Mouse (Mus musculus): Measurements from ENCODE around the gene Lmx1b.

Lmx1b gene

DNA sequence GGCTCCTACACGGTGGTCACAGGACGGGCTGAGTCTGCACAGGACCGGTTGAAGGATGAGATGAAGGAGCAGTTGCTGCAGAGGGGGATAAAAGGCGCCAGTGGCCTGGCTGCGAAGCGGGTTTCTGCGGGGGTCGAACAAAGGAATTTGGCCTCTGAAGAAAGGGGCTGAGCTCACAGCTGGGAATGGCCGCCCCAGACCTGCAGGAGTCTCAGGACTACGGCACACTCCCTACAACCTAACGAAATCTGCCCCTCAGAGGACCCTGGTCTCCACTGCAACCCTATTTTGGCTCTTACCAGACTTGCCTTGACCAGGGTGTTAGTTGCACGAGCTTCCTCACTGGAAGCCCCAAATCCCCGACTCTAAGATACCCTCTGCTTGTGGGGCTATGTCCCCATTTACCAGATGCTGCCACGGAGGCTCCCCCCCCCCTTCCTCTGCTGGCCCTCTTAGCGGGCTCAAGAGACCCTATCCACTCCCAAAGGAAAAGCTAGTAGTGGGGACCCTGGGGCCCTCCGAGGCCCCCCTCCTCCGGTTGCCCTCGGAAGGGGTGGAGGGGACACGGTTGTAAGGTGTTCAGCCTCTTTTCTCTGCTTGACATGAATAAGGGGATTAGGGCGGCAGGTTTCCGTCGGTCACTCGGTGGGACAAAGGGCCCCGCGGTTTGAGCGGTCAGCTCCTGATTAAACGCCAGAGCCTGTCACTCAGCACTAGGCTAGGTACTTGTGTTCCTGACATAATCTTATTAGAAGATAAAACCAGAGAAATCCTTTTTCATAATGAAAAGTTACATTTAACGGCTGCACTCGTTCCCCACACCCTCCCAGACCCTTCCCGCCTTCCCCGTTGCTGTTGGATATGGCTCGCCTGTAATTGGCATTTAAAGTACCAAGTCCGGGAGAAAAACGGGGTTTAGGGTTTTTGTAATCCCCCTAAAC lies 10.0 kb downstream of the Lmx1b start:
- no peak for DNase-seq

DNA sequence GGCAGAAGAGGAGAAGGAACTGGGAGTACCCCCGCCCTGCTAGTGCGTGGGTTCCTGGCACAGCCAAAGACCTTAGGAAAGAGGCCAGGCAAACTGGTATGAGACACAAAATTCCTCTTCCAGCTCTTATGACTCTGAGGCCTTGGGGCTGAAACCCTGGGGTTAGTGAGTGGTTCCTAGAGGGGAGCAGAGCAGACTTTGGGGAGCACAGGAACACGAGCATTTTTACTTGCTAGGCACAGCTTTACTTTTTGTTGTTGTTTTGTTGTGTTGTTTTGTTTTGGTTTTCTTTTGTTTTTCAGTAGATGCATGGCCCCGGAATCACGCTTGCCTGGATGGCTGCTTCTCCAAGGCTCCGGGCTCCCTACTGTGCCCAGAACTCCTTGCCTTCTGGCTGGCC lies 10.7 kb downstream of the Lmx1b start:
- DNase-seq: no peak

DNA sequence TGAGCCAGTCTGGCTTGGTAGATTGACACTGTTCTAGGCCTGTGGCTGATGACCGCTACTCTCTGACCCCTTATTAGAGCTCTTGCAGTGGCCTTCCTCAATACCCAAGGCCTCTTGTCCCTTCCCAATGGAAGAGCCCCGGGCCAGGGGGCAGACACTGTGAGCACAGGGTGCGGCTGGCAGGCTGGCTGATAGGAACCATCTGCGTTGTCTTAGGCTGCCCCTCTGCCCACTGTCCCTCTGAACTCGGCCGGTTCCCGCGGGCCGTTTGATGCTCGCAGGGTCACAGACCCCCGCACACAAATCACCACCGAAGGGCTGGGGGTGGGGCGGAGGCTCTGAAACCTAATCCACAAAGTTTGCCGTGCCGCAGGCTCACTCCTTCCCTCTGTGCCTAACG lies 11.5 kb downstream of the Lmx1b start:
- DNase-seq: no peak

GRCm38 (mm10) chr2:33627058-33627375 lies 13.3 kb downstream of the Lmx1b start:
- no peak for DNase-seq

- no peak for DNase-seq
These were observed 13.9 kb downstream of the Lmx1b start for GRCm38 (mm10) chr2:33626262-33627057.

GRCm38 (mm10) chr2:33617670-33618069 lies 22.6 kb downstream of the Lmx1b start:
- DNase-seq: no peak

DNA sequence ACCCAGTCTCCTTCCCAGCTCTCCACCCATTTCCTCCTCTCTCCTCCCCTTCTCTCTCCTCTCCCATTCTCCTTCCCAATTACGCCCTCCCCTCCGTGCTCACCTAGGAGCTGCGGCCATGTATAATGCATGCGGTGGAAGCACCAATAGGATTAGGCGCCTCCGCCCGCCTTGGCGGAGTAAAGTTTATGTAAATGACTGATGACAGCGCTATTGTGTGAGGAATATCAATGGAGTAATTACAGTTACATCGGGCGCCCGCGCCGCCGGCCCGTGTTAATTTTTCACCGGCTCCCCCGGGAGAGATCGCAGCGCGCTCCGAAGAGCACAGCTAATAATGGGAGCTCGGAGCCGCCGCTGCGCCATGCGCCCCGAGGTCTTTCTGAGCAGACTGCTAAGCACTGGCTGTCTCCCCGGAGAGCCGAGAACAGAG lies 23.9 kb downstream of the Lmx1b start:
- DNase-seq: peak; percentile 14

GRCm38 (mm10) chr2:33615843-33616344 lies 24.4 kb downstream of the Lmx1b start:
- no peak for DNase-seq

- no peak for DNase-seq
These were observed 34.6 kb downstream of the Lmx1b start for GRCm38 (mm10) chr2:33605487-33606256.

- no peak for DNase-seq
These were observed 35.3 kb downstream of the Lmx1b start for GRCm38 (mm10) chr2:33604846-33605486.

DNA sequence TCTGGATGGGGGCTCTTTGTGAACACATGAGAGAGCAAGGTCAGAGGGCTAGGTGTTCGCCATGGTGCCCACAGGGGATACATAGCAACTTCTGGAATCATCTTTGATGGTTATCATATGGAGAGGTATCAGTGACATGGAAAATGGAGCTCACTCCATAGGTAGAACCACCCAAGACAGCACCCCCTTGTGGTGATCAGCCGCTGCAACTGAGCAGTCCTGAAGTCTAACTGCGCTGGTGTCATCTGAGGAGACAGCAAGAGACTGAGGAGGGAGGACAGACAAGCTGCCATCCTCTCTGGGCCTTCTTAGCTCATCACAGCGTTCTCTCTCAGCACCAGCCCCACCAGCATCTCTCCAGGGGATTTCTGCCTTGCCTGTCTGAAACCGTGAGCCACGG lies 39.8 kb downstream of the Lmx1b start:
- no peak for DNase-seq

DNA sequence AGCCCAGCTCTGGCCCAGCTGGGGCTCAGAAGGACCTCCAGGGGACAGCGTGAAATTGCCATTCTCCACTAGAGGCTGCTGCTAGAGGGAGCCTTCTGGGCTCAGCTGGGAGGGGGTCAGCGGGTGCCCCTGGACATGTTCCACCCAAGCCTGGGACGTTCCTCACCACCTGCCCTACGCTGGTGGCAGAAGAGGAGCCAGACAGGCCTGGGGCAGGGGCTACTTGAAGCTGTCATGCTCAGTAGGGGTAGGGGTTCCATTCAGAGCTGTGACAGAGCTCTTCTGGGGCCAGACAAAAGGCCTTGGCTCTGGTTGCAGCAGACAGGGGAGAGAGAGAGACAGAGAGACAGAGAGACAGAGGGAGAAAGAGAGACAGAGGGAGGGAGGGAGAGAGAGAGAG lies 42.9 kb downstream of the Lmx1b start:
- DNase-seq: no peak

- DNase-seq: no peak
These were observed 45.3 kb downstream of the Lmx1b start for GRCm38 (mm10) chr2:33595085-33595423.

- DNase-seq: no peak
These were observed 45.9 kb downstream of the Lmx1b start for GRCm38 (mm10) chr2:33594181-33595084.

DNA sequence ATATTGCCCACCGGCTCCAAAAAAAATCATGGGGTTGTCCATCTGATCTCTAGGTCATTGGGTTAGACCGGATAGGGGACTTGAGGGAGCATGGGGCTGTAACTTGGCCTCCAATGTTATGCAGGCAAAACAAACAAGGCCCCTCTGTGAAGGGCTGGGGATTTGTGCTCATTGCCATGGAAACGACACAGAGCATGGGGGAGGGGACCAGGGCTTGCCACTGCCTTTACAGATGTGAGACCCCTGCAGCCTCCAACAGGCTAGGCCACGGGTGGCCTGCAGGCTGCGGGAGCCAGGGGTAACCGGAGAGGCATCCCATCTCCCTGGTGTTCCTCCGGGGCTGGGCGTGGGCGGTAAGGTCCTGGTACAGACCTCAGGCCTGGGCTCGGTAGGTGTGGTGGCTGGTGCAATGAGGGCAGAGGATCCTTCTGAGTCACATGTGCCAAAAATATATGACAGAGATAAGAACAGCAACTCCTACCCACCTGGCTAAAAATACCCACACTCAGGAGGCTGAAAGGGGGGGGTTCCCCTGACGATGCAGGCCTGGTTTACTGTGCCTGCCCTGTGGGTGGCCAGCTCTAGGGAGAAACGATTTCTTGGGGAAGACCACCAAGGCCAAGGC lies 47.3 kb downstream of the Lmx1b start:
- DNase-seq: no peak

DNA sequence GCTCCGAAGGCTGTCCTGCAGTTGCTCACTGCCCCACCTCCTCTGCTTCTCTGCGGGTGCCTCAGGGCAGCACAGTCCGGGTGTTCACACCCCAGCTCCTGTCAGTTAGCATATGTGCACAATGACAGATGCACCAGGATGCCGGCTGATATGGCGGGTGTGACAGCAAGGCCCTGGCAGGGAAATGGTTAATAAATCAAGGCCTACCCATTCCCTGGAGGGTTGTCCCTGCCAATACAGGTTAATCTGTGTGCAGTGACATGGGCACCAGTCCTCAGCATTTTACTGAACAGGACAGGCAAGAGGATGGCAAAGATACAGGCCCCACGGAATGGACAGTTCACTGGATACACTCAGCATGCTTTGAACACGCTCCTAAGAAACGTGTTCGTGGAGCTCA lies 51.0 kb downstream of the Lmx1b start:
- no peak for DNase-seq

DNA sequence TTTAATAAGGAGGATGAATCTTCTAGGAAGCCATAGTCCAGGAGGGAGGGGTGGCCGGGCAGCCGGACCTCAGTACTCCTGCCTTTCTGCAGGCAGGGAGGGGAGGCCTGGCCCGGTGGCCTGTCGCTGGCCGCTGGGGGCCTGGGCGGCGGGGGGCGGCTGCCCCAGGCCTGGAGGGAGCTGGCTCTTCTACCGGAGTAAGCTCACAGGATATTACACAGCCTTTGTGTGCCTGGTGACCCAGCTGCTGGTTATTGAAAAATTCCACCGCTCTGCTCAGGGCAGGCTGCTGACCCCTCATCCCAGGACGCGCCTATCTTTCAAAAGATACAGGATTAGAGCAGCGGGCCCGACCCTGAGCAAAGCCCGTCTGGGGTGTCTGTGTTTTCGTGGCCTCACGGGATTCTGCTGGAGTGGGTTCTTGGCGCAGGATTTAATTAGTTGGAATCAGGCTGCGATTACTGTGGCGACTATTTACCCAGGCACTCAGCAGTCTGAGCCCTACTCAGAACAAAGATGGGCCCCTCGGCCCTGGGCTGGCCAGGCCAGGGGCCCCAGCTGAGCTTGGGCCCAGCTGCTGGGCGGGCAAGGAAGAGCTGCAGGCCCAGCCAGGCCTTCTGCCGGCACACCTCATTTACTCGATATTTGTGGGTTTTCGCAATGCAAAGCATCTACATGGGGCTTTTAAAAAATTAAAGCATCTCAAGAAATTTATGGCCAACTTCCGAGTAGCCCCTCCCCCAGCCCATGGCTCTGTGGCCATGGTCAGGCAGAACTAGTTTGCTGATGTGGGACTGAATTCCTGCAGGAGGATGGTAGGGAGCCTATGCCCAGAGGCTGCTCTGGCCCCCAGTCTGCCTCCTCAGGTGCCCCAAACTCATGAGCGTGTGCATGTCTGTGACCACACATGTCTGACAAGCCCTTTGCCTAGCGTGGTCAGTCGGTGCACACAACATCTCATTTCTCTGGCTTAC lies 55.1 kb downstream of the Lmx1b start:
- DNase-seq: no peak

- DNase-seq: no peak
These were observed 56.5 kb downstream of the Lmx1b start for GRCm38 (mm10) chr2:33583761-33584160.

DNA sequence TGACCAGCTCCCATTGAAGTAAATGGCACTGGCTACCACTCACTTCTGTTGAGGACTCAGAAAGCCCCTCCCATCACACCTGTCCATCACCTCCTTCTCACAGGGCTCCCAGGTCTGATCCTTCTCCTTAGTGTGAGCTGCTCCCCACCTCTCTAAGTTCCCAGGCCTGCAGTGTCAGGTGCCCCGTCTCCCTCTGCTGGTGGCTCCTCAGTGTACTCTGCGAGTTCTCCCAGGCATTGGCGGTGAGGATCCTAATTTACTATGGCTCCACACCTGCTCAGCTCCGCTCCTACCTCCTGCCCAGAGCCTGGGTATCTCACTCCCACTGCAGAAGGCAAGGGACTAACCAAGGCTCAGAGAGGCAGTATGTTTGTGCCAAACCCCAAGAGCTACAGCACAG lies 57.0 kb downstream of the Lmx1b start:
- no peak for DNase-seq

Measured in kidney, adult 9 months (tissue).